Mouse (Mus musculus) intestine, embryonic 14.5 days (tissue): ENCODE data around the gene Cdh23. TPM values are rescaled to one million over a fixed set of nuclear protein-coding genes. Genes with fewer than 3 reads are reported as not detected.
"Not testable (repeated sequence)": the region's sequence is repeated elsewhere in the genome, so short reads cannot be mapped to it uniquely, and the experiment has no call there.

ENCODE experiments used
- ATAC-seq: fragments of 200-750 bp; cut with Nextera tagmentation; replicated peaks from 2 replicates; pipeline ENCODE4 v1.8.0; 2017; ENCODE audit warnings: low read depth, moderate number of reproducible peaks, moderate TSS enrichment, moderate library complexity; ENCODE audit not compliant: low FRiP score, low TSS enrichment
- DNase-seq: peaks from one replicate; pipeline ENCODE4 v3.0.0-alpha.2; 2018; ENCODE audit warnings: low spot score
- H3K27ac ChIP-seq: fragments of 300-500 bp; sonication (generic); 2 replicates; pipeline ENCODE4 v1.5.1; 2014; ENCODE audit warnings: low read depth, mild to moderate bottlenecking, control low read depth
- H3K27me3 ChIP-seq: fragments of 300-500 bp; sonication (generic); replicated peaks from 2 replicates; pipeline ENCODE4 v1.6.1; 2014; ENCODE audit warnings: low read length, control low read depth; ENCODE audit not compliant: control insufficient read depth, insufficient read depth
- H3K36me3 ChIP-seq: fragments of 300-500 bp; sonication (generic); 2 replicates; pipeline ENCODE4 v1.6.1; 2014; ENCODE audit warnings: low read length, control low read depth; ENCODE audit not compliant: control insufficient read depth, insufficient read depth
- H3K4me1 ChIP-seq: fragments of 300-500 bp; sonication (generic); replicated peaks from 2 replicates; pipeline ENCODE4 v1.6.1; 2014; ENCODE audit warnings: low read length, control low read depth, mixed read lengths; ENCODE audit not compliant: control insufficient read depth, insufficient read depth
- H3K4me2 ChIP-seq: fragments of 300-500 bp; sonication (generic); 2 replicates; pipeline ENCODE4 v1.6.1; 2014; ENCODE audit warnings: low read length
- H3K4me3 ChIP-seq: fragments of 300-500 bp; sonication (generic); 2 replicates; pipeline ENCODE4 v1.5.1; 2014; ENCODE audit warnings: low read depth, low read length, control low read depth, mixed read lengths
- H3K9ac ChIP-seq: fragments of 300-500 bp; sonication (generic); 2 replicates; pipeline ENCODE4 v1.6.1; 2014; ENCODE audit warnings: mild to moderate bottlenecking, low read length
- H3K9me3 ChIP-seq: fragments of 300-500 bp; sonication (generic); 2 replicates; pipeline ENCODE4 v1.6.1; 2016; ENCODE audit warnings: low read length, control low read depth; ENCODE audit not compliant: control insufficient read depth
- WGBS: fragments of 180-500 bp; shearing (Covaris S2); extraction: QIAGEN DNeasy Blood & Tissue Kit; methylation state at CpG from one replicate; pipeline ENCODE4 v1.1.7; 2014; 5-methylcytosine and 5-hydroxymethylcytosine counted together
- polyA plus RNA-seq: library from polyadenylated mRNA; unstranded; fragments of >200 nt; fragmentation: Nextera tagmentation; extraction: Ambion mirVana; gene quantifications from 2 replicates; pipeline ENCODE4 v1.2.1, GENCODE M21; 2014

The Cdh23 gene
- polyA plus RNA-seq, 1 experiment from 2014 or later, result 1.0 TPM

DNA sequence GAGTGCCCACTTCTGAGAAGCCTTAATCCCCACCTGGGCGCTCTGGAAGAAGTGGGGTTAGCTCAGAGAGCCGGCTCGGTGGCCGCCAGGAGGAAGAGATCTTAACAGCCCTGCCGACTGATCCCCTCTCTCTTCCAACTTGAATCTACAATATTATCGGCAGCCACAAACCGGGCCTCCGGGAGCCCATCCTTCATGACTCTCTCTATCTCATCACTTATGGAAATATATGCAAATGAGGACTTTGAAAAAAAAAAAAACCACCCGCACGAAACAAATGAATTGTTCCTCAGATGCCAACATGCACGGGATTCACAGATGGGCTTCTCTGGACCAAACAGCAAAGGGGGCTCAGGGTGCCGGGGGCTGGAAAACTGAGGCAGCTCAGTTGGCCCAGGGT is 25.4 kb upstream of the Cdh23 start:
- Histone ChIP-seq H3K9ac (no peak overlapping the region), H3K4me1 (no peaks in the 10 kb centered on the region), H3K27ac (no peak overlapping the region), H3K4me2 (no peak overlapping the region), H3K36me3 (peaks cover 8% of the 10 kb centered on the region; the same call in 1 of the 2 replicates), H3K4me3 (no peak overlapping the region), H3K27me3 (no peaks in the 10 kb centered on the region), H3K9me3 (no peaks in the 10 kb centered on the region)
- ATAC-seq (no peak), DNase-seq (no peak)
- 66% methylated on average over 12 of the region's 12 CpGs for WGBS

DNA sequence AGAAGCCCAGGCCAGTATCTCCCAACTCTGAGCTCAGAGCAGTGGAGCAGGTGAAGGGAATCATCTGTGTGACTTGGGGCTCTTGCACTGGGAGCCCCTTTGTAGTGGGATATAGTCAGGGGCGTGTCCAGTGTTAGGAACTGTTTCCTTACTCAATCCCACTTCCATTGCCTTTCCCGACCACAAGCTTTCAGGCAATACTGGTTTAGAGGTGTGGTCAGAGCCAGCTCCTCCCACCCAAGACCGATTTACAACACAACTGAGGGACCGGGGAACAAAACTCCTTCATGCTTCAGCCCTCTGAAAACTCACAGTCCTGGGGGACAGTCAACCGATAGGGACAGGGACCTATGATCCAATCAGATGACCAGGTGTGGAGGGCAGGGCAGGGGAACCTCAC is 24.2 kb upstream of the Cdh23 start:
- no peaks in the 10 kb centered on the region for H3K27me3 ChIP-seq
- 82% methylated on average over 5 of the region's 5 CpGs for WGBS
- ATAC-seq (no peak), DNase-seq (no peak)
- H3K36me3 ChIP-seq, result peaks cover 19% of the 10 kb centered on the region
- H3K4me2 ChIP-seq, result no peak overlapping the region
- no peaks in the 10 kb centered on the region for H3K9me3 ChIP-seq
- no peak overlapping the region for H3K9ac ChIP-seq
- H3K4me1 ChIP-seq, result no peaks in the 10 kb centered on the region
- H3K4me3 ChIP-seq, result no peak overlapping the region
- no peak overlapping the region for H3K27ac ChIP-seq

DNA sequence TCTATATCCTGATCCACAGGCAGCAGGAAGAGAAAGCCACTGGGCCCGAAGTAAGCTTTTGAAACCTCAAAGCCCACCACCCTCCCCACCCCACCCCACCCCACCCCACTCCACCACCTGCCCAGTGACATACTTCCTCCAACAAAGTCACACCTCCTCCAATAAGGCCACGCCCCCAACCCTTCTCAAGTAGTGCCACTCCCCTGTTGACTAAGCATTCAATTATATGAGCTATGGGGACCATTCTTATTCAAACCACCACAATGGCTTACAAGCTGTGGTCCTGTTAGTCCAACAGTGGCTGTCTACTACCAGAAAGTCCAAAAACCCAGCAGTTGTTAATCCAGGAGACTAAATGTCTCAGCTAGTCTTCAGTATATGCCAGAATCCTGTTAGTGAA is 22.2 kb upstream of the Cdh23 start:
- no peak overlapping the region for H3K4me3 ChIP-seq
- no peaks in the 10 kb centered on the region for H3K27me3 ChIP-seq
- no peaks in the 10 kb centered on the region for H3K4me1 ChIP-seq
- ATAC-seq (no peak), DNase-seq (no peak)
- H3K27ac ChIP-seq, result no peak overlapping the region
- peaks cover 7% of the 10 kb centered on the region; the same call in 1 of the 2 replicates for H3K9me3 ChIP-seq
- WGBS, result 92% methylated on average over 2 of the region's 2 CpGs
- H3K9ac ChIP-seq, result no peak overlapping the region
- no peak overlapping the region for H3K4me2 ChIP-seq
- peaks cover 25% of the 10 kb centered on the region for H3K36me3 ChIP-seq

DNA sequence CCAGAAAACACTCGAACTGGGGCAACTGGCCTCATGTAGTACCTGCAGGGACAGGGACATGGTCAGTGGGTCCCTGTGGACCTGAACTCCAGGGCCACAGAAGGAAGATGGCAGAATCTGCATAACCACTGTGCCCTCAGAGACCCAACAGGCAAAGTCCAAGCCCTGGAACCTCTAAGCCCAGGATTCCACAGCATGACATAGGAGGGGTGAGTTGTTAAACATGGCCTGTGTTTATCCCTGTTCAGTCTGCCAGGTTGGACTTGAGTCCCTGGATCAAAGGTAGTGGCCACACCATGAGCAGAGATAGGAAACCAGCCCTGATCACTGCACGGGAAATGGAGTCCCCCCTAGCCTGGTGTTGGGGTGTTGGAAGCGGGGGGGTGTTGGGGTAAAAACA is 20.2 kb upstream of the Cdh23 start:
- no peak overlapping the region for H3K4me2 ChIP-seq
- peaks cover 7% of the 10 kb centered on the region; the same call in 1 of the 2 replicates for H3K9me3 ChIP-seq
- H3K4me3 ChIP-seq, result no peak overlapping the region
- ATAC-seq, result no peak
- 92% methylated on average over 3 of the region's 3 CpGs for WGBS
- no peak for DNase-seq
- no peaks in the 10 kb centered on the region for H3K4me1 ChIP-seq
- peaks cover 25% of the 10 kb centered on the region for H3K36me3 ChIP-seq
- no peaks in the 10 kb centered on the region for H3K27me3 ChIP-seq
- H3K27ac ChIP-seq, result no peak overlapping the region
- H3K9ac ChIP-seq, result no peak overlapping the region

DNA sequence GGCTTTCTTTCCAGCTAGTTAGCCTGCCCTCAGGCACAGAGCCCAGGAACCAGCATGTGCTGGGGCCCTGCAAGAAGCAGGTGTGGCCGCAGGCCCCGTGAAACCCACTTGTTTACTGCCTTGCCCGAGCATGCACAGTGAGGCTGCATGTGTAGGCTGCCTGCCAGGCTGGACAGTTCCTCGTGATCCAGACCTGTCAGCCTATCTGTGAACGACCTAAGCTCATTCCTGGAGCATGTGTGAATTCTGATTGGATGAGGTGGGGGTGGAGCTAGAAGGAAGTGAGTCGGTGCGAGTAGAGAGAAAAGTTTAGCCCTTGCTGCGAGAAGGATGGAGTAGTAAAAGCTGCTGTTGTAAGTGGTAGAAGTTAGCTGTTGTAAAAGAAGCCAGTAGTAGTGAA is 16.0 kb upstream of the Cdh23 start:
- not testable (repeated sequence) for H3K9ac ChIP-seq, H3K27me3 ChIP-seq, H3K4me2 ChIP-seq, H3K27ac ChIP-seq, DNase-seq, H3K9me3 ChIP-seq, H3K4me1 ChIP-seq, ATAC-seq, H3K4me3 ChIP-seq
- peaks cover 16% of the 10 kb centered on the region for H3K36me3 ChIP-seq
- 52% methylated on average over 7 of the region's 8 CpGs for WGBS

DNA sequence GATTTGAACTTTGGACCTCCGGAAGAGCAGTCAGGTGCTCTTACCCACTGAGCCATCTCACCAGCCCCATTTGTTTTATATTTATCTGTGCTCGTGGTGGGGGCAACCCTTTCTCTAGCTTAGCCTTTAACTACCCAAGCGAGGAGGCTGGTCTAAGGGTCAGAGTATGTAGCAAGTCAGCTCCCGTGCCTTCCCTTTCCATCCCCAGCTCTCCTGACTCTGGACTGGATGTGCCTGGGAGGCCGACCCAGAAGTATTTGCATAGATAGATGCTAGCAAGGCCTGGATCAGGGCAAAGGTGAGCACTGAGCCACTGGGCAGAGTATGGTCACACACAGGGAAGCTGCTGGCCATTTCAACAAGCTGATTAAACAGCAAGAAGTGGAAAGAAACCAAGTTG is 12.5 kb upstream of the Cdh23 start:
- Histone ChIP-seq H3K4me3 (no peak overlapping the region), H3K27me3 (no peaks in the 10 kb centered on the region), H3K9me3 (peaks cover 1% of the 10 kb centered on the region; the same call in 1 of the 2 replicates), H3K4me1 (no peaks in the 10 kb centered on the region), H3K9ac (no peak overlapping the region), H3K36me3 (no peaks in the 10 kb centered on the region), H3K27ac (no peak overlapping the region), H3K4me2 (no peak overlapping the region)
- ATAC-seq (no peak), DNase-seq (no peak)
- 80% methylated on average over 5 of the region's 5 CpGs for WGBS

DNA sequence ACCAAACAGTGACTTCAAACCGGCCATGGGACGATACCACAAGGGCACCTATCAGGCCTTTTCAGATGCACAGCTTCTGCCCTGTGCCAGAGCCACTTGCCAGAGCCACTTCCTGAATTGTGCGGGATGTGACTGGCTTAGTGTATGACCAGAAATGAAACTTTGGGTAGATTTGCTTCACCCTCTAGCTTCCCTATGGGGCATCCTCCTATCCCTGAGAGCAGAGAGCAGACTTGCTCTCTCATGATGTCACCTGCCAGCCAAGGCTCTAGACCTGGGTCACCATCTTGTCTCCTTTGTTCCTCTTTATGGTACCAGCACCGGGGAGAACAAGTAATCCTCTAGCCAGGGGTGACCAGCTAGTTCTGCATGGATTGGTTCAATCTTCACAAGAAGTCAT is 10.0 kb upstream of the Cdh23 start:
- no peak for ATAC-seq
- DNase-seq, result no peak
- 90% methylated on average over 4 of the region's 4 CpGs for WGBS
- H3K4me1 ChIP-seq, result no peaks in the 10 kb centered on the region
- no peak overlapping the region for H3K4me3 ChIP-seq
- no peaks in the 10 kb centered on the region for H3K27me3 ChIP-seq
- H3K9me3 ChIP-seq, result no peaks in the 10 kb centered on the region
- H3K27ac ChIP-seq, result no peak overlapping the region
- no peak overlapping the region for H3K4me2 ChIP-seq
- H3K36me3 ChIP-seq, result no peaks in the 10 kb centered on the region
- no peak overlapping the region for H3K9ac ChIP-seq

DNA sequence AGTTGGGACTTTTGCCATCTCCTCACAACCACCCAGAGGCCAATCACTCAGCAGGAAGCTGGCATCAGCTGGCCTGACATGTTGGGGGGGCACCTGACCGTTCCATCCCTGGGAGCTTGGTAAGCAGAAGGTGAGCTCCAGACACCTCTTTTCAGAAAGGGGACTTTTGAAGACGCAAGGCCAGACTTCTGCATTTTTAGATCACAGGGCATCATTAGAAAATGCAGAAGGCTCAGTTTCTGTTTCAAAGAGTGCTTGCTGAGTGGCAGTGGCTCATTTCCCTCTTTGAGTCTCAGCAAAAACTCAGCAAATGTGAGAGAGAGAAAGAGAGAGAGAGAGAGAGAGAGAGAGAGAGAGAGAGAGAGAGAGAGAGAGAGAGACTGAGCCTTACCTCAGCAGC is 8.8 kb upstream of the Cdh23 start:
- DNase-seq, result no peak
- no peak overlapping the region for H3K27ac ChIP-seq
- H3K4me2 ChIP-seq, result no peak overlapping the region
- no peaks in the 10 kb centered on the region for H3K36me3 ChIP-seq
- WGBS, result 59% methylated on average over 2 of the region's 2 CpGs
- H3K27me3 ChIP-seq, result no peaks in the 10 kb centered on the region
- H3K9me3 ChIP-seq, result no peaks in the 10 kb centered on the region
- no peak overlapping the region for H3K4me3 ChIP-seq
- no peak overlapping the region for H3K9ac ChIP-seq
- H3K4me1 ChIP-seq, result no peaks in the 10 kb centered on the region
- ATAC-seq, result no peak

DNA sequence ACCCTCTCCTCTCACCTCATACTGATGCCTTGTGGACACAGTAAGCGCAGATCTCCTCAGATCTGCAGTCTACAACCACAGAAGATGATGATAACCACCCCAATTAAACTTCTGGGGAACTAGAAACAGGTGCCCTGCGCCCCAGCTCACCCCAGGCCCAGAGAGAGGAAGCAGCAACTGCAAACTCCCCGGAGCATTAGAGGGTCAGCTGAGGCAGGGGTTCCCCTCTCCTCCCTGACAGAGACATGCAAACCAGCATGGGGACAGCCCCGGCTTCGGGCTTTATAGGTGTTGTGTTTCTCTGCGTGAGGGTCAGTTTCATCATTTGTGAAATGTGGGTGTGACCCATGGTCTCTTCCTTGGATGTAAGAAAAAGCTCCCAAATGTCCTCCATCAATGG is 1.5 kb upstream of the Cdh23 start:
- H3K4me2 ChIP-seq, result no peak overlapping the region

More for the DNA sequence above, 1.5 kb upstream of the Cdh23 start:
- Histone ChIP-seq H3K4me1 (0 out of 2 replicates have a peak, but pooled peaks cover 5% of the 10 kb centered on the region), H3K27me3 (no peaks in the 10 kb centered on the region), H3K27ac (no peak overlapping the region), H3K4me3 (no peak overlapping the region), H3K9me3 (no peaks in the 10 kb centered on the region), H3K36me3 (no peaks in the 10 kb centered on the region), H3K9ac (no peak overlapping the region)
- 83% methylated on average over 6 of the region's 6 CpGs for WGBS
- no peak for ATAC-seq
- DNase-seq, result no peak
